ENCODE assay signal across 10 mouse cellular contexts in genomic region chr1:189786707-189787485, GRCm38 (mm10). TPM values are rescaled to one million over a fixed set of nuclear protein-coding genes. Genes with fewer than 3 reads are reported as not detected.
DNase-seq lines count a peak whose midpoint lies in the region; ATAC-seq and TF ChIP-seq lines count a peak whose summit lies in the region.
"Had no signal": no experiment of that assay in that cellular context is flagged by ENCODE, and none has a peak within 500 bp of the region (broad histone marks: within the 10 kb centered on the region; RNA-seq: fewer than 3 reads in every experiment).

No protein-coding gene starts in this region.

- no peak overlapping the region for H3K4me3 ChIP-seq in heart, embryonic 12.5 days
- no peak overlapping the region for H3K4me3 ChIP-seq in thymus, adult 2 months (ENCODE audit: control insufficient read depth, insufficient read depth, low read length)
- H3K4me3 ChIP-seq in cerebellum, adult 2 months (replicated peaks; ENCODE audit: insufficient read depth, low read depth, low read length), result no peak overlapping the region
- H3K4me3 ChIP-seq: midbrain, embryonic 13.5 days had no signal

- H3K27me3 ChIP-seq in heart, embryonic 12.5 days (replicated peaks), result no peaks in the 10 kb centered on the region
- no peaks in the 10 kb centered on the region for H3K27me3 ChIP-seq in thymus, adult 2 months (ENCODE audit: control insufficient read depth, insufficient read depth, low read length)
- H3K27me3 ChIP-seq in cerebellum, adult 2 months (ENCODE audit: control insufficient read depth, insufficient read depth, low read length), result no peaks in the 10 kb centered on the region

- no peak overlapping the region for H3K27ac ChIP-seq in heart, embryonic 12.5 days (ENCODE audit: poor library complexity, severe bottlenecking)
- no peak overlapping the region for H3K27ac ChIP-seq in thymus, adult 2 months (ENCODE audit: control insufficient read depth, insufficient read depth, low read length)
- no peak overlapping the region for H3K27ac ChIP-seq in cerebellum, adult 2 months (ENCODE audit: insufficient read depth, low read length)
- H3K27ac ChIP-seq: midbrain, embryonic 13.5 days had no signal

- DNase-seq in heart, adult 18-20 months, result peak; percentile 20 to 46
- peak; percentile 76 for DNase-seq in Muller cell, postnatal 12 days (ENCODE audit: inconsistent ontology term)
- peak; percentile 72 to 87 for DNase-seq in layer of hippocampus, adult 18-20 months (ENCODE audit: low spot score in 2 of 2)
- peak; percentile 50 for DNase-seq in lung, postnatal 10 days
- DNase-seq in thymus, adult 2 months, result no peak
- no peak for DNase-seq in cerebellum, adult 11-12 months
- no peak for DNase-seq in cerebellum, adult 2 months
- DNase-seq: thymus, postnatal 4 days had no signal

- H3K4me1 ChIP-seq in heart, embryonic 12.5 days (replicated peaks), result peaks cover 74% of the 10 kb centered on the region
- peaks cover 69% of the 10 kb centered on the region for H3K4me1 ChIP-seq in thymus, adult 2 months (replicated peaks; ENCODE audit: control insufficient read depth, insufficient read depth, low read length)
- no peaks in the 10 kb centered on the region; the same call in 1 of the 2 replicates for H3K4me1 ChIP-seq in cerebellum, adult 2 months (ENCODE audit: control insufficient read depth, insufficient read depth, low read length)

- H3K4me2 ChIP-seq in heart, embryonic 12.5 days, result no peak overlapping the region
- H3K4me2 ChIP-seq: midbrain, embryonic 13.5 days had no signal

- 74% methylated on average over 26 of the region's 26 CpGs for whole genome bisulfite sequencing in heart, embryonic 12.5 days
- WGBS in thymus, adult 2 months, result 92% methylated on average over 26 of the region's 26 CpGs
- WGBS in cerebellum, adult 2 months, result 31% methylated on average over 26 of the region's 26 CpGs

- H3K36me3 ChIP-seq in heart, embryonic 12.5 days, result peaks cover 11% of the 10 kb centered on the region
- no peaks in the 10 kb centered on the region for H3K36me3 ChIP-seq in thymus, adult 2 months (ENCODE audit: control insufficient read depth, insufficient read depth, low read length)
- H3K36me3 ChIP-seq: midbrain, embryonic 13.5 days had no signal

- no peak for ATAC-seq in heart, embryonic 12.5 days (ENCODE audit: insufficient number of reproducible peaks, low FRiP score)
- ATAC-seq: midbrain, embryonic 13.5 days had no signal

- H3K9ac ChIP-seq in heart, embryonic 12.5 days, result no peak overlapping the region
- H3K9ac ChIP-seq: midbrain, embryonic 13.5 days had no signal

- no peaks in the 10 kb centered on the region for H3K9me3 ChIP-seq in heart, embryonic 12.5 days (replicated peaks)
- H3K9me3 ChIP-seq: midbrain, embryonic 13.5 days had no signal

- no peak for TF ChIP-seq POLR2A in thymus, adult 2 months (IDR thresholded peaks at IDR 0.05; ENCODE audit: control insufficient read depth, extremely low read depth, insufficient read depth, low read length, poor library complexity)
- no peak for TF ChIP-seq POLR2A in cerebellum, adult 2 months (IDR thresholded peaks at IDR 0.05; ENCODE audit: borderline replicate concordance, insufficient read depth, low read length)

- no peak for TF ChIP-seq CTCF in thymus, adult 2 months (IDR thresholded peaks at IDR 0.05; ENCODE audit: borderline replicate concordance, control insufficient read depth, extremely low read depth, insufficient read depth, low read length, poor library complexity)
- TF ChIP-seq CTCF in cerebellum, adult 2 months (IDR thresholded peaks at IDR 0.05; ENCODE audit: borderline replicate concordance, insufficient read depth, low read depth, low read length), result no peak

RNA-seq across cellular contexts. Expression of gene Ptpn14, which starts 58.8 kb away (rescaled TPM):
- total RNA-seq in heart, adult 18-20 months (2021), result 10 to 100 TPM; 29.3 to 33.7 TPM
- 11.6 and 14.0 TPM in 2 replicates for polyA plus RNA-seq in heart, embryonic 12.5 days (2016; fragmentation: Nextera tagmentation; extraction: Ambion mirVana)
- total RNA-seq in layer of hippocampus, adult 18-20 months (2021), result 10 to 100 TPM; 11.2 to 11.9 TPM
- polyA plus RNA-seq in thymus, adult 2 months (2012; rRNA removed), result 17.8 and 19.5 TPM in 2 replicates
- polyA plus RNA-seq in cerebellum, adult 2 months (2012; rRNA removed), result 1.4 and 1.7 TPM in 2 replicates

Comparison
In these comparisons a context has a peak if more than half of its experiments do, and no peak if none do; other contexts are left out.
1. DNase-seq: peak in heart, adult 18-20 months (2 of 2), Muller cell, postnatal 12 days (single experiment), layer of hippocampus, adult 18-20 months (2 of 2) and lung, postnatal 10 days (single experiment); none in thymus, adult 2 months (single experiment), cerebellum, adult 11-12 months (single experiment) and cerebellum, adult 2 months (0 of 2).